Mouse (Mus musculus) MEL (cell line): ENCODE results near the gene Sgsm1.

Experiments
- CTCF ChIP-seq, 3 experiments: IDR thresholded peaks in 2 of 3; conservative IDR thresholded peaks in 1 of 3; 2 replicates each; pipeline ENCODE4 v1.5.1; 2011 to 2012; ENCODE audit warnings: low read length in 3 of 3, low read depth in 2 of 3, mild to moderate bottlenecking in 2 of 3, improper control_type of control experiment in 1 of 3, inconsistent platforms in 1 of 3, mixed read lengths in 1 of 3, moderate library complexity in 1 of 3; ENCODE audit not compliant: control insufficient read depth in 1 of 3, insufficient read depth in 1 of 3, poor library complexity in 1 of 3, severe bottlenecking in 1 of 3
- KAT2A ChIP-seq: conservative IDR thresholded peaks from 2 replicates; pipeline ENCODE4 v1.6.1; 2012; ENCODE audit warnings: low read depth, low read length, improper control_type of control experiment, inconsistent platforms
- MAZ ChIP-seq: IDR thresholded peaks from 2 replicates; pipeline ENCODE4 v1.6.1; 2012; ENCODE audit warnings: low read depth, mild to moderate bottlenecking, inconsistent platforms, low read length, improper control_type of control experiment
- NRF1 ChIP-seq: IDR thresholded peaks from 2 replicates; pipeline ENCODE4 v1.6.1; 2014; ENCODE audit warnings: low read depth, mild to moderate bottlenecking, inconsistent platforms, low read length, improper control_type of control experiment, moderate library complexity; ENCODE audit not compliant: poor library complexity, insufficient read depth, severe bottlenecking
- POLR2A ChIP-seq, 2 experiments: IDR thresholded peaks; 2 replicates each; pipeline ENCODE4 v1.6.1; 2011 to 2012; ENCODE audit warnings: low read length in 2 of 2, mild to moderate bottlenecking in 2 of 2, control low read depth in 1 of 2, improper control_type of control experiment in 1 of 2, low read depth in 1 of 2, moderate library complexity in 1 of 2; ENCODE audit not compliant: control insufficient read depth in 1 of 2, insufficient read depth in 1 of 2, poor library complexity in 1 of 2
- POLR2AphosphoS5 ChIP-seq: IDR thresholded peaks from 2 replicates; pipeline ENCODE4 v1.6.1; 2012; ENCODE audit warnings: low read depth, borderline replicate concordance, mild to moderate bottlenecking, inconsistent platforms, low read length, moderate library complexity, mixed read lengths
- RCOR1 ChIP-seq: IDR thresholded peaks from 2 replicates; pipeline ENCODE4 v1.6.1; 2012; ENCODE audit warnings: low read depth, mild to moderate bottlenecking, inconsistent platforms, low read length, improper control_type of control experiment
- SMC3 ChIP-seq: IDR thresholded peaks from 2 replicates; pipeline ENCODE4 v1.6.1; 2011; ENCODE audit warnings: low read depth, low read length, improper control_type of control experiment
- TBP ChIP-seq: IDR thresholded peaks from 2 replicates; pipeline ENCODE4 v1.8.0; 2011; ENCODE audit warnings: low read depth, low read length, improper control_type of control experiment
- USF1 ChIP-seq: IDR thresholded peaks from 2 replicates; pipeline ENCODE4 v1.6.1; 2014; ENCODE audit warnings: low read depth, mild to moderate bottlenecking, inconsistent platforms, low read length, improper control_type of control experiment, moderate library complexity
- USF2 ChIP-seq, 2 experiments: IDR thresholded peaks; 2 replicates each; pipeline ENCODE4 v1.6.1; 2011 to 2012; ENCODE audit warnings: improper control_type of control experiment in 2 of 2, low read length in 2 of 2, borderline replicate concordance in 1 of 2, inconsistent platforms in 1 of 2, low read depth in 1 of 2, mild to moderate bottlenecking in 1 of 2; ENCODE audit not compliant: insufficient read depth in 1 of 2
- ZC3H11A ChIP-seq: IDR thresholded peaks from 2 replicates; pipeline ENCODE4 v1.6.1; 2012; ENCODE audit warnings: low read depth, mild to moderate bottlenecking, inconsistent platforms, low read length, improper control_type of control experiment
- ZNF384 ChIP-seq: IDR thresholded peaks from 2 replicates; pipeline ENCODE4 v1.6.1; 2012; ENCODE audit warnings: low read depth, mild to moderate bottlenecking, inconsistent platforms, low read length, improper control_type of control experiment

DNA sequence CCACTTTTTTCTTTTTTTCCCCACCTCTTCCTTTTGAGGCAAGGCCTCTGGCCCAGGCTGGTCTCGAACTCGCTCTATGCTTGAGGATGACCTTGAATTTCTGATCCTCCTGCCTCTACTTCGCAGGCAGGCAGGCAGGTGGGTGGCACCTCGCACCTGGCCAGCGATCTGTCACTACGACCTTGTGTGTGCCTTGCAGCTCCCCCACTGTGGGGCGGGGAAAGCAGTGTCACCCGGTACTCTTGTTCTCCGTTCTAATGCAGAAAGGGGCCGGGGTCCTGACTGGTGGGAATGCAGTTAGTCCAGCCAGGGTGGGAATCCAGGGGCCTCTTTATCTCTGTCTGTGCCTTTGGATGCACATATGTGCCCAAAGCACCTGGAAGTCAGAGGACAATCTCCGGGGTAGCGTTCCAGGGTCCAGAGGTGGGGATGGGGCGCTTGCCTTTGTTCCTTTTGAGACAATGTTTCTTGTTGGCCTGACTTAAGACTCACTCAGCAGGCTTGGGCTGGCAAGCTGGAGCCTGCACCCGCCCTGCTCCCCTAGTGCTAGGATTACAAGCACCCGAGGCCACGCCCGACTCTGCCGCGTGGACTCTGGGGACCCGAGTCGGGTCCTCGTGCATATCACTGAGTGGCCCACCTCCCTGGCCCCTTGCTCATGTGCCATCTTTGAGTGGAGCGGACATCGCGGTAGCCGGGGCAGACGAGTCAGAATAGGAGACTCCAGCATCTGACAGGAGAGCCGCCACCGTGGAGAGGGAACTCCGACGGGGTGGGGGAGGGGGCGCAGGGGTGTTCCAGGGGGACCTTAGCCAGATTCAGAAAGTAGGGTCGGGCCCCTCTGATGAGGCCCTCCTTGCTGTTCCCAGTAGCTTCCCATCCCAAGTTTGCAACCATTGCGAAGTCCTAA is 24.3 kb upstream of the Sgsm1 start:
- no peak for TF ChIP-seq RCOR1
- no peak for TF ChIP-seq KAT2A
- no peak for TF ChIP-seq USF1
- no peak for TF ChIP-seq USF2 (IDR thresholded peaks at IDR 0.05; ENCODE audit: borderline replicate concordance in 1 of 2, insufficient read depth in 1 of 2, low read depth in 1 of 2, low read length in 2 of 2)
- TF ChIP-seq ZC3H11A: no peak
- TF ChIP-seq SMC3: no peak
- no peak for TF ChIP-seq POLR2A (IDR thresholded peaks at IDR 0.05; ENCODE audit: control insufficient read depth in 1 of 2, insufficient read depth in 1 of 2, low read depth in 1 of 2, low read length in 2 of 2, poor library complexity in 1 of 2)
- no peak for TF ChIP-seq CTCF (IDR thresholded peaks at IDR 0.05 in 2 of 3, conservative IDR thresholded peaks at IDR 0.05 in 1 of 3; ENCODE audit: control insufficient read depth in 1 of 3, insufficient read depth in 1 of 3, low read depth in 2 of 3, low read length in 3 of 3, poor library complexity in 1 of 3, severe bottlenecking in 1 of 3)
- TF ChIP-seq ZNF384: no peak
- TF ChIP-seq NRF1: no peak
- TF ChIP-seq POLR2AphosphoS5: no peak
- TF ChIP-seq MAZ: no peak
- no peak for TF ChIP-seq TBP
